Mouse (Mus musculus): Measurements from ENCODE around the gene Lsm14b. TPM values are rescaled to one million over a fixed set of nuclear protein-coding genes. Genes with fewer than 3 reads are reported as not detected.

The Lsm14b gene
- polyA plus RNA-seq, 1 experiment = 55.6 TPM

GRCm38 (mm10) chr2:179986437-179987022 is 38.3 kb upstream of the Lsm14b start:
- no peaks in the 10 kb centered on the region for H3K27me3 ChIP-seq (ENCODE audit: control insufficient read depth, insufficient read depth, low read length, poor library complexity, severe bottlenecking)
- no peaks in the 10 kb centered on the region for H3K4me1 ChIP-seq (ENCODE audit: control insufficient read depth, insufficient read depth, low read length)
- no peaks in the 10 kb centered on the region for H3K36me3 ChIP-seq (ENCODE audit: control insufficient read depth, insufficient read depth, low read length, poor library complexity, severe bottlenecking)
- H3K27ac ChIP-seq (ENCODE audit: insufficient read depth, low read length) = no peak overlapping the region
- H3K4me3 ChIP-seq (ENCODE audit: low read depth, low read length) = no peak overlapping the region
- no peak overlapping the region for H3K9ac ChIP-seq (ENCODE audit: low read depth, poor library complexity, severe bottlenecking)
- no peak for TF ChIP-seq EP300 (IDR thresholded peaks at IDR 0.05; ENCODE audit: insufficient read depth, low read depth, low read length)
- TF ChIP-seq POLR2A (IDR thresholded peaks at IDR 0.05; ENCODE audit: insufficient read depth, low read length) = no peak
- TF ChIP-seq CTCF (IDR thresholded peaks at IDR 0.05; ENCODE audit: low read depth, low read length) = no peak
- H3K9me3 ChIP-seq (replicated peaks; ENCODE audit: control insufficient read depth, insufficient read depth, low read length, poor library complexity, severe bottlenecking) = no peaks in the 10 kb centered on the region

- Histone ChIP-seq H3K4me3 (ENCODE audit: low read depth, low read length) (no peak overlapping the region), H3K27ac (ENCODE audit: insufficient read depth, low read length) (no peak overlapping the region), H3K9me3 (replicated peaks; ENCODE audit: control insufficient read depth, insufficient read depth, low read length, poor library complexity, severe bottlenecking) (no peaks in the 10 kb centered on the region), H3K36me3 (ENCODE audit: control insufficient read depth, insufficient read depth, low read length, poor library complexity, severe bottlenecking) (no peaks in the 10 kb centered on the region), H3K4me1 (ENCODE audit: control insufficient read depth, insufficient read depth, low read length) (no peaks in the 10 kb centered on the region), H3K27me3 (ENCODE audit: control insufficient read depth, insufficient read depth, low read length, poor library complexity, severe bottlenecking) (no peaks in the 10 kb centered on the region), H3K9ac (ENCODE audit: low read depth, poor library complexity, severe bottlenecking) (no peak overlapping the region)
- TF ChIP-seq POLR2A (IDR thresholded peaks at IDR 0.05; ENCODE audit: insufficient read depth, low read length) (no peak), CTCF (IDR thresholded peaks at IDR 0.05; ENCODE audit: low read depth, low read length) (no peak), EP300 (IDR thresholded peaks at IDR 0.05; ENCODE audit: insufficient read depth, low read depth, low read length) (no peak)
Observed at GRCm38 (mm10) chr2:179989098-179989497, 35.7 kb upstream of the Lsm14b start.

GRCm38 (mm10) chr2:179993071-179993470 is 31.7 kb upstream of the Lsm14b start:
- TF ChIP-seq EP300 (IDR thresholded peaks at IDR 0.05; ENCODE audit: insufficient read depth, low read depth, low read length) (no peak), POLR2A (IDR thresholded peaks at IDR 0.05; ENCODE audit: insufficient read depth, low read length) (no peak), CTCF (IDR thresholded peaks at IDR 0.05; ENCODE audit: low read depth, low read length) (no peak)
- no peak overlapping the region for H3K27ac ChIP-seq (ENCODE audit: insufficient read depth, low read length)
- no peaks in the 10 kb centered on the region for H3K9me3 ChIP-seq (replicated peaks; ENCODE audit: control insufficient read depth, insufficient read depth, low read length, poor library complexity, severe bottlenecking)

GRCm38 (mm10) chr2:179998431-179998830 is 26.4 kb upstream of the Lsm14b start:
- H3K9me3 ChIP-seq (replicated peaks; ENCODE audit: control insufficient read depth, insufficient read depth, low read length, poor library complexity, severe bottlenecking) = no peaks in the 10 kb centered on the region
- H3K4me3 ChIP-seq (ENCODE audit: low read depth, low read length) = no peak overlapping the region
- peaks cover 1% of the 10 kb centered on the region for H3K4me1 ChIP-seq (ENCODE audit: control insufficient read depth, insufficient read depth, low read length)
- H3K27ac ChIP-seq (ENCODE audit: insufficient read depth, low read length) = no peak overlapping the region
- no peaks in the 10 kb centered on the region for H3K27me3 ChIP-seq (ENCODE audit: control insufficient read depth, insufficient read depth, low read length, poor library complexity, severe bottlenecking)
- TF ChIP-seq CTCF (IDR thresholded peaks at IDR 0.05; ENCODE audit: low read depth, low read length) (no peak), POLR2A (IDR thresholded peaks at IDR 0.05; ENCODE audit: insufficient read depth, low read length) (no peak), EP300 (IDR thresholded peaks at IDR 0.05; ENCODE audit: insufficient read depth, low read depth, low read length) (no peak)
- H3K9ac ChIP-seq (ENCODE audit: low read depth, poor library complexity, severe bottlenecking) = no peak overlapping the region
- no peaks in the 10 kb centered on the region for H3K36me3 ChIP-seq (ENCODE audit: control insufficient read depth, insufficient read depth, low read length, poor library complexity, severe bottlenecking)

More at GRCm38 (mm10) chr2:179993071-179993470, 31.7 kb upstream of the Lsm14b start:
- no peaks in the 10 kb centered on the region for H3K27me3 ChIP-seq (ENCODE audit: control insufficient read depth, insufficient read depth, low read length, poor library complexity, severe bottlenecking)
- H3K4me3 ChIP-seq (ENCODE audit: low read depth, low read length) = no peak overlapping the region
- no peaks in the 10 kb centered on the region for H3K4me1 ChIP-seq (ENCODE audit: control insufficient read depth, insufficient read depth, low read length)
- no peak overlapping the region for H3K9ac ChIP-seq (ENCODE audit: low read depth, poor library complexity, severe bottlenecking)
- no peaks in the 10 kb centered on the region for H3K36me3 ChIP-seq (ENCODE audit: control insufficient read depth, insufficient read depth, low read length, poor library complexity, severe bottlenecking)

DNA sequence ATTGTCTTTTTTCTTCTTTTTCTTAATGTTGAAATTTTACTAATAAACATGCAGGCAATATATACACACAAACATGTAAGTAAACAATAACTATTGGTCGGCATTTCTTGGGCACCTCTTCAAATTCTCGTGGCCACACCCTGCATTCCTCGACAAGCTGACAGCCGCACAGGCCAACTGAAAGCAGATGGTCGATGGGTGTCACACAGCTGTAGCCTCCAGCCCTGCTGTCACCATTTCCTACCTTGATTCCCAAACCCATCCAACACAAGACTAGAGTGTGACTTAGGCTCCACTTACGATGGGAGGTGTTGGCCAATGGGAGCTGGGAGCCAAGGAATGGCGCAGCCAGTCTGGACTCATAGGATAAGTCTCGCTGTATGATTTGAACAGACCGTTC is 23.2 kb upstream of the Lsm14b start:
- Histone ChIP-seq H3K27ac (ENCODE audit: insufficient read depth, low read length) (no peak overlapping the region), H3K9ac (ENCODE audit: low read depth, poor library complexity, severe bottlenecking) (no peak overlapping the region), H3K4me1 (ENCODE audit: control insufficient read depth, insufficient read depth, low read length) (peaks cover 1% of the 10 kb centered on the region), H3K36me3 (ENCODE audit: control insufficient read depth, insufficient read depth, low read length, poor library complexity, severe bottlenecking) (no peaks in the 10 kb centered on the region), H3K9me3 (replicated peaks; ENCODE audit: control insufficient read depth, insufficient read depth, low read length, poor library complexity, severe bottlenecking) (no peaks in the 10 kb centered on the region), H3K27me3 (ENCODE audit: control insufficient read depth, insufficient read depth, low read length, poor library complexity, severe bottlenecking) (no peaks in the 10 kb centered on the region), H3K4me3 (ENCODE audit: low read depth, low read length) (no peak overlapping the region)
- TF ChIP-seq CTCF (IDR thresholded peaks at IDR 0.05; ENCODE audit: low read depth, low read length) = no peak
- no peak for TF ChIP-seq POLR2A (IDR thresholded peaks at IDR 0.05; ENCODE audit: insufficient read depth, low read length)
- TF ChIP-seq EP300 (IDR thresholded peaks at IDR 0.05; ENCODE audit: insufficient read depth, low read depth, low read length) = no peak

DNA sequence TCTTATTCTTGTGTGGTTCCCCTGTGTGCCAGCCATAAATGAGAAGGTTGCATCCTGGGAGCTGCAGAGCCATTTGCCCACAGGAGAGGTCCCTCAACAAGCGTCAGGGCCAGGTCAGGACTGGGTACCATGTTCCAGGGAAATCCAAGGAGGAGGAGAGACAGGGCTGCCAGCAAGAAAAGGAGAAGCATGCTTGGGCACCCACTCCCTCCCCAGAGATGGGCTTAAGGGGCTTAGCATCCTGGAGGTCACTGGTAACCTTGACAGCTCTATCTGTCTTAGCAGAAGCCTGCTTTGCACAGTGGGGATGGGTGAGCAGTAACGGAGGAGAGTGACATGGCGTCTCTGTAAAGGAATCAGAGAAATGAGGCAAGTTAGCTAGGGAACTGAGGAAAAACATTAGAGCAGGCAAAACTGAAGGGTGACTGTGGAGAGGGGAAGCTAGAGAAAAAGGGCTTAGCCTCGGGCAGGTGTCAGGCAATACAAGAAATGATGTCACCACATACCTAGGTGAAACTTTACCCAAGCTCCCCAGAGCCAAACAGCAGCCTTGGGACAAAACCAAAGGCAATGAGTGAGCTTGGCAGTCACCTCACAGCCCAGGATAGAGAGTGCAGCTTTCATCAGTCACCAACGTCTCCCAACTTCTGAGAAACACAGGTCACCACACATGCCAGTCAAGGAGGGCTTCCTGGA is 19.0 kb upstream of the Lsm14b start:
- H3K9ac ChIP-seq (ENCODE audit: low read depth, poor library complexity, severe bottlenecking) = no peak overlapping the region
- H3K27me3 ChIP-seq (ENCODE audit: control insufficient read depth, insufficient read depth, low read length, poor library complexity, severe bottlenecking) = no peaks in the 10 kb centered on the region
- no peaks in the 10 kb centered on the region for H3K36me3 ChIP-seq (ENCODE audit: control insufficient read depth, insufficient read depth, low read length, poor library complexity, severe bottlenecking)
- H3K4me3 ChIP-seq (ENCODE audit: low read depth, low read length) = no peak overlapping the region
- no peaks in the 10 kb centered on the region for H3K4me1 ChIP-seq (ENCODE audit: control insufficient read depth, insufficient read depth, low read length)
- H3K9me3 ChIP-seq (replicated peaks; ENCODE audit: control insufficient read depth, insufficient read depth, low read length, poor library complexity, severe bottlenecking) = no peaks in the 10 kb centered on the region
- H3K27ac ChIP-seq (ENCODE audit: insufficient read depth, low read length) = no peak overlapping the region
- no peak for TF ChIP-seq CTCF (IDR thresholded peaks at IDR 0.05; ENCODE audit: low read depth, low read length)
- no peak for TF ChIP-seq POLR2A (IDR thresholded peaks at IDR 0.05; ENCODE audit: insufficient read depth, low read length)
- TF ChIP-seq EP300 (IDR thresholded peaks at IDR 0.05; ENCODE audit: insufficient read depth, low read depth, low read length) = no peak

Data from ES-Bruce4 (cell line).